Mouse (Mus musculus) induced T-regulatory cell, adult 2 months (primary cell): ENCODE measurements at regions not wholly inside any gene's neighbourhood (a gene's known extent, or its start where the extent isn't known, plus 50 kb on each side); places are given as distances from the start of the nearest gene placed in this dataset.

Experiments used
- DNase-seq: peaks from one replicate; pipeline ENCODE4 v3.0.0-alpha.2; 2012; ENCODE audit warnings: low read depth

GRCm38 (mm10) chr5:64739311-64740261 is 63.6 kb upstream of the Klf3 start:
- no peak for DNase-seq

DNA sequence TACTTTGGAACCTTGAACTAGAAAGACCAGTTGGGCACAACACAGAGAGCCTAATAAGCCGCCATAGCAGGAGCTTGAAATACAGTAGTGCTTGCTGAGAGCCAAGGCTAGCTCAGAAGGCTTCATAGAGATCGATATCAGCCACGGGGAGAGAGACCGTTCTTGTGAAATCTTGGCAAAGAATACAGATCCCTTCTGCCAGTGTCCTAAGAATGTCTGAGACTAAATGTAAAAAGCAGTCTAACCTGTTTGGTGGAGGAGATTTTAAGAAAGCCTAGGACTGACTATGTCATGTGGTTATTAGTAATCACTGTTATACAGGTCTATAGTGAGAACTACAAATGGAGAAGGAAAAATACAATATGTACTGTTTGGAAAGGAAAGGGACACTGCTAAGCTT is 59.1 kb upstream of the Klf3 start:
- no peak for DNase-seq

- no peak for DNase-seq
Observed at GRCm38 (mm10) chr5:64744455-64744854, 58.7 kb upstream of the Klf3 start.

GRCm38 (mm10) chr5:64747461-64747860 is 55.7 kb upstream of the Klf3 start:
- no peak for DNase-seq

- no peak for DNase-seq
Observed at GRCm38 (mm10) chr5:64749415-64750166, 53.6 kb upstream of the Klf3 start.

- DNase-seq: no peak
Observed at GRCm38 (mm10) chr5:64750406-64750805, 52.8 kb upstream of the Klf3 start.

- no peak for DNase-seq
Observed at GRCm38 (mm10) chr5:64750976-64751656, 52.1 kb upstream of the Klf3 start.

GRCm38 (mm10) chr5:64753142-64753750 is 49.9 kb upstream of the Klf3 start:
- no peak for DNase-seq
